Mouse (Mus musculus) skeletal muscle tissue, adult 2 months (tissue): ENCODE results near the gene Hist1h3c.
"Not testable (repeated sequence)": the region's sequence is repeated elsewhere in the genome, so short reads cannot be mapped to it uniquely, and the experiment has no call there.

Experiments used
- DNase-seq: peaks from one replicate; pipeline ENCODE4 v3.0.0-alpha.2; 2012; ENCODE audit warnings: low read depth, low spot score

The Hist1h3c gene

GRCm38 (mm10) chr13:23745381-23746161 is at the start of gene Hist1h3c:
Gene Hist1h3c, minus strand, starts transcription at chr13:23745602.
- peak; percentile 83 for DNase-seq

GRCm38 (mm10) chr13:23792520-23792919 is 47.1 kb upstream of the Hist1h3c start:
- DNase-seq = peak; percentile 9

- no peak for DNase-seq
These were observed 33.6 kb upstream of the Hist1h3c start for GRCm38 (mm10) chr13:23779025-23779424.

- no peak for DNase-seq
These were observed 32.9 kb upstream of the Hist1h3c start for GRCm38 (mm10) chr13:23778339-23778738.

- DNase-seq = no peak
These were observed 27.3 kb upstream of the Hist1h3c start for GRCm38 (mm10) chr13:23772561-23773313.

- not testable (repeated sequence) for DNase-seq
These were observed 24.2 kb upstream of the Hist1h3c start, which contains the start of gene Trim38 for GRCm38 (mm10) chr13:23769613-23770012. Gene Trim38, plus strand, starts transcription at chr13:23769913.

- no peak for DNase-seq
These were observed 23.5 kb upstream of the Hist1h3c start for GRCm38 (mm10) chr13:23768834-23769397.

GRCm38 (mm10) chr13:23766772-23767171 is 21.4 kb upstream of the Hist1h3c start:
- no peak for DNase-seq

GRCm38 (mm10) chr13:23765172-23765513 is 19.7 kb upstream of the Hist1h3c start:
- DNase-seq = no peak

- no peak for DNase-seq
These were observed 19.1 kb upstream of the Hist1h3c start for GRCm38 (mm10) chr13:23764324-23765171.

- peak; percentile 87 for DNase-seq
These were observed 18.4 kb upstream of the Hist1h3c start, which contains the start of gene Hist1h1a for GRCm38 (mm10) chr13:23763586-23764323. Gene Hist1h1a, plus strand, starts transcription at chr13:23763666.

GRCm38 (mm10) chr13:23763242-23763585 is 17.8 kb upstream of the Hist1h3c start:
- DNase-seq = no peak

- DNase-seq = peak; percentile 79
These were observed 16.7 kb upstream of the Hist1h3c start, which contains the start of gene Hist1h3a for GRCm38 (mm10) chr13:23761871-23762821. Gene Hist1h3a, minus strand, starts transcription at chr13:23762386.

GRCm38 (mm10) chr13:23760972-23761864 is 15.8 kb upstream of the Hist1h3c start, which contains the start of gene Hist1h4a:
Gene Hist1h4a, minus strand, starts transcription at chr13:23761230.
- peak; percentile 95 for DNase-seq

GRCm38 (mm10) chr13:23760240-23760971 is 15.0 kb upstream of the Hist1h3c start:
- no peak for DNase-seq

- no peak for DNase-seq
These were observed 14.5 kb upstream of the Hist1h3c start for GRCm38 (mm10) chr13:23759916-23760239.

- no peak for DNase-seq
These were observed 13.9 kb upstream of the Hist1h3c start for GRCm38 (mm10) chr13:23759251-23759771.

- DNase-seq = no peak
These were observed 12.5 kb upstream of the Hist1h3c start for GRCm38 (mm10) chr13:23757921-23758320.
